Mouse (Mus musculus): ENCODE results near the gene Nbea. TPM values are rescaled to one million over a fixed set of nuclear protein-coding genes. Genes with fewer than 3 reads are reported as not detected.

Gene Nbea
- polyA plus RNA-seq, 1 experiment, result 1.8 TPM

GRCm38 (mm10) chr3:55742654-55743053 lies 440.8 kb downstream of the Nbea start:
- Histone ChIP-seq H3K36me3 (ENCODE audit: control insufficient read depth, insufficient read depth, low read length) (no peaks in the 10 kb centered on the region), H3K4me1 (replicated peaks; ENCODE audit: control insufficient read depth, insufficient read depth, low read length) (peaks cover 4% of the 10 kb centered on the region), H3K27me3 (ENCODE audit: control insufficient read depth, insufficient read depth, low read length) (no peaks in the 10 kb centered on the region), H3K27ac (ENCODE audit: control insufficient read depth, insufficient read depth, low read length) (no peak overlapping the region), H3K4me3 (ENCODE audit: control insufficient read depth, insufficient read depth, low read length) (no peak overlapping the region)
- no peak for DNase-seq
- TF ChIP-seq POLR2A (IDR thresholded peaks at IDR 0.05; ENCODE audit: control insufficient read depth, extremely low read depth, insufficient read depth, low read length, poor library complexity), result no peak
- no peak for TF ChIP-seq CTCF (IDR thresholded peaks at IDR 0.05; ENCODE audit: borderline replicate concordance, control insufficient read depth, extremely low read depth, insufficient read depth, low read length, poor library complexity)
- WGBS, result 89% methylated on average over 4 of the region's 4 CpGs

DNA sequence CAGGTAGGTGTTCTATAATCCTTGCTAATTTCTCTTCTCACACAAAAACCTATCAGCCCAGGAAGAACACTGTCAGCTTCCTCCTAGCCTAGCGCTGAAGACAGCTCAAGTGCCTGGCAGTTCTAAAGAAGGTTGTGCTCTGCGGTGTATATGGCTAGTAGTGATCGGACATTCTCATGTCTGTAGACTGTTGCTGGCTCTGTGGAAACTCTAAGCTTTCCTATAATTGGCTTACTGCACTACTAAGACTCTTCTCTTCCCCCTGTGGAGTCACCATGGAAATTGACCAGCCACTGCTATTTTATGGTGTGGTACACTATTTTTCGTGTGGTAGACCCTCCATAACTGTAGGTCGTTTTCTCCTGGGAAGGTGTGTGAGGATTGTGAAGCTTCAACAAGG lies 441.3 kb downstream of the Nbea start:
- peaks cover 4% of the 10 kb centered on the region for H3K4me1 ChIP-seq (replicated peaks; ENCODE audit: control insufficient read depth, insufficient read depth, low read length)
- 92% methylated on average over 5 of the region's 5 CpGs for WGBS
- no peak for DNase-seq
- H3K27me3 ChIP-seq (ENCODE audit: control insufficient read depth, insufficient read depth, low read length), result no peaks in the 10 kb centered on the region
- TF ChIP-seq CTCF (IDR thresholded peaks at IDR 0.05; ENCODE audit: borderline replicate concordance, control insufficient read depth, extremely low read depth, insufficient read depth, low read length, poor library complexity), result no peak
- TF ChIP-seq POLR2A (IDR thresholded peaks at IDR 0.05; ENCODE audit: control insufficient read depth, extremely low read depth, insufficient read depth, low read length, poor library complexity), result no peak
- H3K4me3 ChIP-seq (ENCODE audit: control insufficient read depth, insufficient read depth, low read length), result no peak overlapping the region
- no peak overlapping the region for H3K27ac ChIP-seq (ENCODE audit: control insufficient read depth, insufficient read depth, low read length)
- H3K36me3 ChIP-seq (ENCODE audit: control insufficient read depth, insufficient read depth, low read length), result no peaks in the 10 kb centered on the region

GRCm38 (mm10) chr3:55741428-55741827 lies 442.1 kb downstream of the Nbea start:
- no peak for DNase-seq
- Histone ChIP-seq H3K4me1 (replicated peaks; ENCODE audit: control insufficient read depth, insufficient read depth, low read length) (peaks cover 4% of the 10 kb centered on the region), H3K4me3 (ENCODE audit: control insufficient read depth, insufficient read depth, low read length) (no peak overlapping the region), H3K36me3 (ENCODE audit: control insufficient read depth, insufficient read depth, low read length) (no peaks in the 10 kb centered on the region), H3K27ac (ENCODE audit: control insufficient read depth, insufficient read depth, low read length) (no peak overlapping the region), H3K27me3 (ENCODE audit: control insufficient read depth, insufficient read depth, low read length) (no peaks in the 10 kb centered on the region)
- TF ChIP-seq POLR2A (IDR thresholded peaks at IDR 0.05; ENCODE audit: control insufficient read depth, extremely low read depth, insufficient read depth, low read length, poor library complexity) (no peak), CTCF (IDR thresholded peaks at IDR 0.05; ENCODE audit: borderline replicate concordance, control insufficient read depth, extremely low read depth, insufficient read depth, low read length, poor library complexity) (no peak)
- WGBS, result 96% methylated on average over 6 of the region's 6 CpGs

GRCm38 (mm10) chr3:55733665-55734064 lies 449.8 kb downstream of the Nbea start:
- Histone ChIP-seq H3K27me3 (ENCODE audit: control insufficient read depth, insufficient read depth, low read length) (no peaks in the 10 kb centered on the region), H3K4me3 (ENCODE audit: control insufficient read depth, insufficient read depth, low read length) (no peak overlapping the region), H3K27ac (ENCODE audit: control insufficient read depth, insufficient read depth, low read length) (no peak overlapping the region), H3K36me3 (ENCODE audit: control insufficient read depth, insufficient read depth, low read length) (no peaks in the 10 kb centered on the region), H3K4me1 (replicated peaks; ENCODE audit: control insufficient read depth, insufficient read depth, low read length) (no peaks in the 10 kb centered on the region)
- TF ChIP-seq CTCF (IDR thresholded peaks at IDR 0.05; ENCODE audit: borderline replicate concordance, control insufficient read depth, extremely low read depth, insufficient read depth, low read length, poor library complexity), result no peak
- TF ChIP-seq POLR2A (IDR thresholded peaks at IDR 0.05; ENCODE audit: control insufficient read depth, extremely low read depth, insufficient read depth, low read length, poor library complexity), result no peak
- 95% methylated on average over 6 of the region's 6 CpGs for WGBS
- DNase-seq, result no peak

DNA sequence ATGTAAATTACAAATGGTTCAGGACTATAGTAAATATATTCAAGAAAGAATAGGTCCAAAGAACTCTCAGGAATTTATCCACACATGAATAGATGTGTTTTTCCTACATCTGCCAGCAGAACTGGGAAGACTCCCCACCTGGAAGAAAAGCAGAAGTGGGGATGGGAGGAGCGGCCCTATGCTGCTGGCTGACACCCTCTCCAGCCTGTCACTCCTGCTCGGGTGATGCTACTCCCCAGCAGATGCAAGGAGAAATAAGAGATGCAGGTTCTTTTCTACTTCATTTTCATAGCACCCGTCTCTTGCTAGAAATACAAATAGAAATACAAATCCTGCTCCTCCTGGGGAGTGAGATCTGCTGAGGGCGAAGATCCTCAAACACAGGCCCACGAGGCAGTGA lies 453.0 kb downstream of the Nbea start:
- no peak for DNase-seq
- no peak overlapping the region for H3K4me3 ChIP-seq (ENCODE audit: control insufficient read depth, insufficient read depth, low read length)
- no peaks in the 10 kb centered on the region for H3K4me1 ChIP-seq (replicated peaks; ENCODE audit: control insufficient read depth, insufficient read depth, low read length)
- H3K27ac ChIP-seq (ENCODE audit: control insufficient read depth, insufficient read depth, low read length), result no peak overlapping the region
- no peaks in the 10 kb centered on the region for H3K36me3 ChIP-seq (ENCODE audit: control insufficient read depth, insufficient read depth, low read length)
- TF ChIP-seq POLR2A (IDR thresholded peaks at IDR 0.05; ENCODE audit: control insufficient read depth, extremely low read depth, insufficient read depth, low read length, poor library complexity) (no peak), CTCF (IDR thresholded peaks at IDR 0.05; ENCODE audit: borderline replicate concordance, control insufficient read depth, extremely low read depth, insufficient read depth, low read length, poor library complexity) (no peak)
- no peaks in the 10 kb centered on the region for H3K27me3 ChIP-seq (ENCODE audit: control insufficient read depth, insufficient read depth, low read length)
- WGBS, result 85% methylated on average over 5 of the region's 5 CpGs

GRCm38 (mm10) chr3:55730142-55730541 lies 453.4 kb downstream of the Nbea start:
- 85% methylated on average over 8 of the region's 8 CpGs for WGBS

DNA sequence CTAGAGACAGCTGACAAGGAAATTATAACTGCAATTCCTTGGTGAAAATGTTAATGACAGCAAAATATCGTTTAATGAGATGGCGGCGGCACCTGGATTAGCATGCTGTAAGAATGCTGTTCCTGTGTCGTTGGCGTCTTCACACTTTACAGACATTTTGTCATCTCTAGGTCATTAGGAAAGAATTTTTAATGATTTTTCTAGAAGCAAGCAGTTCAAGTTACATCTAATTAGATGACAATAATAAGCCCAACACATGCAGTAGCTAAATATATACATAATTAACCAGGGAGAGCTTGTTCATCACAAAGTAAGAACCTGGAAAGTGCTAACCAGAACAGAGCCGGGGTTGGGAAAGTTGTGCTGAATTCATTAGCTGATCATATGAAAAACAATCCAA lies 469.2 kb downstream of the Nbea start:
- 97% methylated on average over 6 of the region's 6 CpGs for WGBS
- H3K27ac ChIP-seq (ENCODE audit: control insufficient read depth, insufficient read depth, low read length), result no peak overlapping the region
- H3K36me3 ChIP-seq (ENCODE audit: control insufficient read depth, insufficient read depth, low read length), result no peaks in the 10 kb centered on the region
- TF ChIP-seq CTCF (IDR thresholded peaks at IDR 0.05; ENCODE audit: borderline replicate concordance, control insufficient read depth, extremely low read depth, insufficient read depth, low read length, poor library complexity) (no peak), POLR2A (IDR thresholded peaks at IDR 0.05; ENCODE audit: control insufficient read depth, extremely low read depth, insufficient read depth, low read length, poor library complexity) (no peak)
- H3K4me1 ChIP-seq (replicated peaks; ENCODE audit: control insufficient read depth, insufficient read depth, low read length), result no peaks in the 10 kb centered on the region
- H3K27me3 ChIP-seq (ENCODE audit: control insufficient read depth, insufficient read depth, low read length), result no peaks in the 10 kb centered on the region
- no peak overlapping the region for H3K4me3 ChIP-seq (ENCODE audit: control insufficient read depth, insufficient read depth, low read length)
- DNase-seq, result no peak

More at GRCm38 (mm10) chr3:55730142-55730541, 453.4 kb downstream of the Nbea start:
- Histone ChIP-seq H3K36me3 (ENCODE audit: control insufficient read depth, insufficient read depth, low read length) (no peaks in the 10 kb centered on the region), H3K4me3 (ENCODE audit: control insufficient read depth, insufficient read depth, low read length) (no peak overlapping the region), H3K4me1 (replicated peaks; ENCODE audit: control insufficient read depth, insufficient read depth, low read length) (no peaks in the 10 kb centered on the region), H3K27me3 (ENCODE audit: control insufficient read depth, insufficient read depth, low read length) (no peaks in the 10 kb centered on the region), H3K27ac (ENCODE audit: control insufficient read depth, insufficient read depth, low read length) (no peak overlapping the region)
- no peak for TF ChIP-seq CTCF (IDR thresholded peaks at IDR 0.05; ENCODE audit: borderline replicate concordance, control insufficient read depth, extremely low read depth, insufficient read depth, low read length, poor library complexity)
- no peak for TF ChIP-seq POLR2A (IDR thresholded peaks at IDR 0.05; ENCODE audit: control insufficient read depth, extremely low read depth, insufficient read depth, low read length, poor library complexity)
- DNase-seq, result no peak
